ENCODE assay signal across 12 mouse cellular contexts in genomic region chr1:78193465-78193991, GRCm38 (mm10). TPM values are rescaled to one million over a fixed set of nuclear protein-coding genes. Genes with fewer than 3 reads are reported as not detected.
DNase-seq lines count a peak whose midpoint lies in the region; ATAC-seq and TF ChIP-seq lines count a peak whose summit lies in the region.
"Had no signal": no experiment of that assay in that cellular context is flagged by ENCODE, and none has a peak within 500 bp of the region (broad histone marks: within the 10 kb centered on the region; RNA-seq: fewer than 3 reads in every experiment).

No protein-coding gene starts in this region.

- peaks cover 3% of the 10 kb centered on the region; the same call in 1 of the 2 replicates for H3K4me1 ChIP-seq in liver, embryonic 11.5 days (replicated peaks; ENCODE audit: control insufficient read depth, insufficient read depth, low read length)
- 0 out of 2 replicates have a peak, but pooled peaks cover 2% of the 10 kb centered on the region for H3K4me1 ChIP-seq in intestine, postnatal 0 days (replicated peaks; ENCODE audit: control insufficient read depth, insufficient read depth, low read length)

- peaks cover 100% of the 10 kb centered on the region for H3K27me3 ChIP-seq in liver, embryonic 11.5 days (replicated peaks; ENCODE audit: control insufficient read depth, insufficient read depth, low read length)
- H3K27me3 ChIP-seq in intestine, postnatal 0 days (replicated peaks; ENCODE audit: control insufficient read depth, insufficient read depth, low read length): peaks cover 97% of the 10 kb centered on the region

- 3% methylated on average over 20 of the region's 20 CpGs for whole genome bisulfite sequencing in liver, embryonic 11.5 days
- WGBS in intestine, postnatal 0 days: 1% methylated on average over 20 of the region's 20 CpGs

- H3K9me3 ChIP-seq in liver, embryonic 11.5 days (ENCODE audit: control insufficient read depth, low read length): no peaks in the 10 kb centered on the region
- no peaks in the 10 kb centered on the region for H3K9me3 ChIP-seq in intestine, postnatal 0 days (ENCODE audit: control insufficient read depth)
- H3K9me3 ChIP-seq: liver, embryonic 13.5 days had no signal

- H3K4me3 ChIP-seq in liver, embryonic 11.5 days (ENCODE audit: low read depth, low read length): no peak overlapping the region
- H3K4me3 ChIP-seq in intestine, postnatal 0 days (ENCODE audit: low read depth, low read length): peak overlapping the region; percentile 20
- H3K4me3 ChIP-seq: liver, embryonic 13.5 days had no signal

- H3K9ac ChIP-seq in liver, embryonic 11.5 days (ENCODE audit: low read depth, low read length): no peak overlapping the region
- no peak overlapping the region for H3K9ac ChIP-seq in intestine, postnatal 0 days (ENCODE audit: low read depth, low read length)
- H3K9ac ChIP-seq: liver, embryonic 13.5 days had no signal

- no peak for ATAC-seq in liver, embryonic 11.5 days (replicated peaks; ENCODE audit: low FRiP score)
- ATAC-seq in intestine, postnatal 0 days: no peak
- ATAC-seq: Patski had no signal

- H3K36me3 ChIP-seq in liver, embryonic 11.5 days (ENCODE audit: control insufficient read depth, insufficient read depth, low read length): no peaks in the 10 kb centered on the region
- H3K36me3 ChIP-seq in intestine, postnatal 0 days (ENCODE audit: control insufficient read depth, insufficient read depth): no peaks in the 10 kb centered on the region
- H3K36me3 ChIP-seq: liver, embryonic 13.5 days had no signal

- DNase-seq in cerebellum, postnatal 10 days: peak; percentile 43 to 55
- no peak for DNase-seq in cerebellum, postnatal 36 days
- peak; percentile 31 for DNase-seq in liver, embryonic 11.5 days (ENCODE audit: low spot score)
- DNase-seq in liver: no peak
- peak; percentile 56 for DNase-seq in neural tube, embryonic 10.5 days (ENCODE audit: extremely low spot score, low spot score)
- no peak for DNase-seq in urinary bladder, postnatal 14 days (ENCODE audit: low spot score)
- DNase-seq in right cerebral cortex, adult 18-20 months: no peak
- DNase-seq: kidney, postnatal 36 days; liver, embryonic 13.5 days had no signal

- H3K27ac ChIP-seq in liver, embryonic 11.5 days (ENCODE audit: low read depth, low read length): no peak overlapping the region
- no peak overlapping the region for H3K27ac ChIP-seq in intestine, postnatal 0 days (ENCODE audit: low read depth, low read length)
- H3K27ac ChIP-seq: liver, embryonic 13.5 days had no signal

- H3K4me2 ChIP-seq in liver, embryonic 11.5 days: no peak overlapping the region
- H3K4me2 ChIP-seq in intestine, postnatal 0 days (replicated peaks; ENCODE audit: low read depth): no peak overlapping the region; the same call in 1 of the 2 replicates
- H3K4me2 ChIP-seq: liver, embryonic 13.5 days had no signal

- TF ChIP-seq CTCF in intestine, postnatal 0 days (IDR thresholded peaks at IDR 0.05; ENCODE audit: low read depth): no peak

RNA-seq across cellular contexts. Expression of gene Pax3, which starts 3.4 kb away (rescaled TPM):
- 0.44 and 0.55 TPM in 2 replicates for polyA plus RNA-seq in liver, embryonic 11.5 days (2014; fragmentation: Nextera tagmentation; extraction: Ambion mirVana)
- not detected in 2 replicates for polyA plus RNA-seq in intestine, postnatal 0 days (2015; fragmentation: Nextera tagmentation; extraction: Ambion mirVana)
- polyA plus RNA-seq: cortical plate, adult 2 months had no signal

Comparison
In these comparisons a context has a peak if more than half of its experiments do, and no peak if none do; other contexts are left out.
1. DNase-seq: peak in cerebellum, postnatal 10 days (2 of 2), liver, embryonic 11.5 days (single experiment) and neural tube, embryonic 10.5 days (single experiment); none in cerebellum, postnatal 36 days (0 of 2), liver (single experiment), urinary bladder, postnatal 14 days (single experiment) and right cerebral cortex, adult 18-20 months (single experiment).